Mouse (Mus musculus): Measurements from ENCODE around the gene Kctd19.
A peak's percentile ranks its signal among the peaks of the same experiment; 100 is the strongest.

Kctd19 gene

GRCm38 (mm10) chr8:105413391-105413790, at the start of gene Kctd19, which contains the start of gene Lrrc36:
TSS of gene Kctd19 (minus strand) at chr8:105413502.
TSS of gene Lrrc36 (plus strand) at chr8:105413571.
- DNase-seq (ENCODE audit: extremely low spot score) = peak; percentile 75

DNA sequence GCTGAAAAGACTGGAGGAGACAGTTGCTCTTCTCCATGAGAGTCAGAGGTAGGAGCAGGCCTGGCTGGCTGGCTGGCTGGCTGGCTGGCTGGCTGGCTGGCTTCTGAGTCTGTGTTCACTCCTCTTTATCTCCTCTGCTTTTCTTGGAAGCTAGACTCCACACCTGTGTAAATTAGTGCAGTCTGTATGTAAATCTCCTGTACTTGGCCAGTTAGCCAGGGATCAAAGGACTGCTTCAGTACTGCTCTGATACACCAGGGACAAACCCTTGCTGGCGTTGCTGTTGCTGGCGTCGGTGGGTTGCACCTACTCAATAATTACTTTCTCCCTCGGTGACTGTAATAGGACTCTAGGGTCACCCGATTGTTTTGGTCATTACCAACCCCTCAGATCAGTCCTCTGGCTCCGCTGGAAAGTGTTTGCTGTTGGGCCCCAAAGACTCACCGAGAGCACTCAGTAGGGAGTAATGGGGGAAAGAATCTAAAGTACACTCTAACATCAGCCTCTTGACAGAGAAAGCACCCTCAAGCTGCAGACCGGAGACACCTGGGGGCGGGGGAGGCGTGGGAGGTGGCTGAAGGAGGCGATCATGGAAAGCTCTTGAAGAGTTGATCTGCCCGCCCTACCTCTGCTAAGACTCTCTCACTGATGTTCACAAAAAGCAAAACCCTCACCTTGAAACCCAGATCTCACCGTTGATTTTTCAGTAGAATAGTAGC, 47.9 kb upstream of the Kctd19 start:
- DNase-seq (ENCODE audit: extremely low spot score) = no peak

- DNase-seq (ENCODE audit: extremely low spot score) = no peak
These were observed 41.9 kb upstream of the Kctd19 start for GRCm38 (mm10) chr8:105455218-105455617.

- DNase-seq (ENCODE audit: extremely low spot score) = no peak
These were observed 40.8 kb upstream of the Kctd19 start for GRCm38 (mm10) chr8:105454088-105454487.

DNA sequence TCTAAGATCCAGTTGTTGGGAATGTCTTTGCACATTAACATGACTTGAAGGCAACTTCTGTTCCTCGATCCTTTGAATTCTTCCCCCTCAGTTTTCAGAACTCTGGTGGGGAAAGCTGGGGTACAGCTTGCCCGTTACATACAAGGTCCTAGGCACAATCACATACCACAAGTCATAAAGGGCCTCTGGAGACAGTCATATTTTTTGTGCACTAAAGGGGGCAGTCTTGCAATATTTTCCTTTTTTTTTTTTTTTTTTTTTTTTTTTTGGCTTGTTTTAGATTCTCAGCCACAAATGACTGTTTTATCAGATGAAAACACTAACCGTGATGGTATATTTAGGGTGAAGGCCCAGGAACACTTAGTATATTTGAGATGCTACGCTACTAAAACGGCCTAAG, 40.0 kb upstream of the Kctd19 start:
- no peak for DNase-seq (ENCODE audit: extremely low spot score)

GRCm38 (mm10) chr8:105451903-105452603, 38.8 kb upstream of the Kctd19 start:
- no peak for DNase-seq (ENCODE audit: extremely low spot score)

GRCm38 (mm10) chr8:105450977-105451376, 37.7 kb upstream of the Kctd19 start:
- DNase-seq (ENCODE audit: extremely low spot score) = no peak

GRCm38 (mm10) chr8:105448596-105448995, 35.3 kb upstream of the Kctd19 start:
- DNase-seq (ENCODE audit: extremely low spot score) = no peak

DNA sequence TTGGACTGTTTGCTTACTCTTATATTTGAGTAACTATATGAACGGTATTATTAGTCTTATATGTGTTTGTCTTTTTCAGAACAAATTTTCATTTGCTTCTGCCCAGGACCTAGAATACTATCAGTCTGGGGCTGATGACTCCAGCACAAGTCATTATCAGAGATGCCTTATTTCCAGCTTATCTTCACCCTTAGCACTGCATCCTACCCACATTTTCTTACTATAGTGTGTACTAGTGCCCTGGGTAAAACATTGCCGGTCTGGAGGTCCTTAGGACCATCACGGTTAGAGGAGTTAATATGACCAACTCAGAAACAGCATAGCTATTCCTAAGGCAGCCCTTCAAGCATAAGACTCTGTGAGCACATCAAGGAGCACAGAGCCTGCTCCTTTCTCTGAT, 34.9 kb upstream of the Kctd19 start:
- DNase-seq (ENCODE audit: extremely low spot score) = no peak

- peak; percentile 73 for DNase-seq (ENCODE audit: extremely low spot score)
These were observed 32.8 kb upstream of the Kctd19 start for GRCm38 (mm10) chr8:105446127-105446552.

- no peak for DNase-seq (ENCODE audit: extremely low spot score)
These were observed 32.2 kb upstream of the Kctd19 start for GRCm38 (mm10) chr8:105445296-105446126.

DNA sequence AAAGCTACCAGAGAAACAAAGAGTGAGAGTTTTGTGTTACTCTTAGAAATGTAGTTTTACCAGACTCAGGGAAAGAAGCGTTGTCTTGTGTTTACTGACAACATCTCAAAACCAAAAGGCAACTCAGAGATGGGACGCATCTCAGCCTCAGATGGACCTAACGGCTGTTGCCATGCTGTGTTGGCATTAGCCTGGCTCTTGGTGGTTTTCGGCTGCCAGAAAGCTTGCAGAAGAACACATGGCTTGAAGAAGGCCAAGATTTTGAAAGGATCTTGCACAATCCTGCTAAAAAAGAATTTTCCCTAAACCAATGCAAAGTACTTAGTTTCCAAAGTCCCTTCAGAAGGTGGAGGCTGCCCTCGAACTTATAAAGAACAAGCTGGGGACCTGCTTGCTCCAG, 29.4 kb upstream of the Kctd19 start:
- DNase-seq (ENCODE audit: extremely low spot score) = no peak

GRCm38 (mm10) chr8:105441433-105441832, 28.1 kb upstream of the Kctd19 start:
- peak; percentile 77 for DNase-seq (ENCODE audit: extremely low spot score)

GRCm38 (mm10) chr8:105438865-105439264, 25.6 kb upstream of the Kctd19 start:
- DNase-seq (ENCODE audit: extremely low spot score) = peak; percentile 45

- no peak for DNase-seq (ENCODE audit: extremely low spot score)
These were observed 23.9 kb upstream of the Kctd19 start for GRCm38 (mm10) chr8:105437078-105437748.

DNA sequence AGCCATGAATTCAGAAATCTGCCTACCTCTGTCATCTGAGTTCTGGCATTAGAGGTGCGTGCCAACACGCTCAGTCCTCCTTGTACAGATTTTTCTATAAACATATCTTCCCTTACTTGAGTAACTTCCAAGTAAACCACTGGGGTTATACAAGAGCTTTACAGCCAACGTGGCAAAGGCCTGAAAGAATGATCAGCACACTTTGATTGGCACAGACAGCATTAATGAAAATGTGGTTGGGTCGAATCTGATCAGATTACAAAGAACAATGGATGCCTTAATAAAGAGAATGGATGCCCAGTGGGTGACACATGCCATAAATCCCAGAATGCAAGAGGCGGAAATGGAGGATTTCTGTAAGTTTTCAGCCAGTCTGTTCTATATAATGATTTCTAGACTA, 22.9 kb upstream of the Kctd19 start:
- no peak for DNase-seq (ENCODE audit: extremely low spot score)

DNA sequence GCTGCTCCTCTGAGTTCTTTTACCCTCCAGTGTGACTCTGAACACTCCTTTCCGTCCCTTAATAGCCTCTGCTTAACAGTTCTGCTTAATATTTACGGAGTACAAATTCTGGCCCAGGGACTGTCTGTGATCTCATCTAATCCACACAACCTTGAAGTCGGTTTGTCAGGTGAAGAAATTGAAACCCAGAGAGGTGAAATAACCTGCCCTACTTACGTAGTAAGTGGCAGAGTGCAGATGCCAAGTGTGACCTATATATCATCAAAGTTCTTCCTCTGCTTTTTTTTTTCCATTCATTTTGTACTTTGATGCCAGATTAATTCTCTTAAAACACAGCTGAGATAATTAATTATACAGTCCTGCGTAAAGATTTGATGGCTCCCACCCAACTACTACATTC, 20.8 kb upstream of the Kctd19 start:
- DNase-seq (ENCODE audit: extremely low spot score) = no peak

DNA sequence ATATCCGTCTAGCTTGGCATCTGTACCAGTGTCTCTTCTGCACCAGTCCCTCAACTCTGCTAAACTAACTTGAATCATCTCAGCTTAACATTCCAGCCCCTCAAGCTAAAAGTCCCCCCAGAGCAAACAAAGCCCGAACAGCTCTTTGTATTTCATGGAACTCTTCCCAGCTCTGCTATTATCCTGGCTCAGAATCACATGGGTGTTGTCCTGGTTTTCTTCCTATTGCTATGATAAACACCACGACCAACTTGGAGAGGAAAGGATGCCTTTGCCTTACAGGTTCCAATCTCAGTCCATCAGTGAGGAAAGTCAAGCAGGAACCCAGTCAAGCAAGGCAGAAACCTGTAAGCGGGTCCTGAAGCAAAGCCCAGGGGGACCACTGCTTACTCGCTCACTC, 20.2 kb upstream of the Kctd19 start:
- DNase-seq (ENCODE audit: extremely low spot score) = no peak

GRCm38 (mm10) chr8:105433021-105433420, 19.7 kb upstream of the Kctd19 start:
- DNase-seq (ENCODE audit: extremely low spot score) = no peak

DNA sequence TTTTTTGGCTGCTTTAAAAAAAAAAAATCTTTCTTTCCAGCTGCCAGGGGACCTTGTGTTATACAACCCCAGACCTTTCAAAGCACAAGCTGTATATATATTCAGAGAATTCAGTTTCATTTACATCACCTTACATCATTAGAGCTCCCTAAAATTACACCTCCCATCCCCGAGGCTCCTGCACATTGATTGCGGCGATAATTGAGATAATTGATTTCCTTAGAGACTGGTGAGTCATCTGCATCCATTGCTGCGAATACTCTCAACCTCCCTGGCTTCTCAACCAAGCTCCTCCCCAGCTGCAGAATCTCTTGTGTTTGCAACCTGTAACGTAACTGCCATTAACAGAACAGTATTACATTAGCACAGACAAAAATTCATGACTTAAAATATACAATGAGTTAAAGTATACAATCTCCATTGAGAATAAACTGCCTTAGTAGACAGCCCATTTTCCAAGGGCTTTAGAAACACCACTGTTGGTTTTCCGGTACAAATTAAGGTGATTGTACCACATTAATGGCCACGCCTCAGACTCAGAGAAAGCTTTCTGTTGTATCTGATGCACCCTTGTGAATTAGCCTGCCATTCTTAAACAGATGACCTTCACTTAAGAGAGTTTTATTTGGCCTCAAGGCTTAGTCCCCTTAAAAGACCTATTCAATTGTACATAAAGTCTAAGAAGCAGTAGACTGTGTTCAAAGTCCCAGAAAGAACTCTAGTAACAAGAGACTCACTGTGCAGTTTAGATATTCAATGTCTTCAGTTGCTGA, 18.6 kb upstream of the Kctd19 start:
- no peak for DNase-seq (ENCODE audit: extremely low spot score)

DNA sequence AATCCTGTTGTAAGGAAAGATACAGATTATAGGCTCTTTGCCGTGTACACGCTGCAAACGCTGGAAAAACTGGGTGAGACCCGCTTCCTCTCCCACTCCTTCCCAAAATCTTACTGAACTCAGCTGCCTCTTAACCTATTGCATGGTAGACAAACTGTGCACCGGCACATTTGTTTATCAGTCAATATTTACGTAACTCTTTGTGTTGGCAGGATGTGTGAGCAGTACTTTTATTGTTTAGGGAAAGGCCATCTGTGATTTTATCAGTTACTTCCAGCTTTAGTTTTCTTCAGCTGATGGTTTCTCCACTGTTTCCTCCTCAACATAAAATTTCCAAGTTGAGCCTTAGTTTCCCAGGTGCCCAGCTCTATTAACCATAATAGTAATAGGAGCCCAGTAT, 13.6 kb upstream of the Kctd19 start:
- no peak for DNase-seq (ENCODE audit: extremely low spot score)
